Mouse (Mus musculus): Measurements from ENCODE around the gene Cfi.

Gene Cfi

GRCm38 (mm10) chr3:129913241-129913640, 77.6 kb downstream of the Cfi start:
- TF ChIP-seq POU5F1 (IDR thresholded peaks at IDR 0.05; ENCODE audit: borderline replicate concordance, low read length): no peak
- TF ChIP-seq NANOG (IDR thresholded peaks at IDR 0.05; ENCODE audit: borderline replicate concordance, low read length): no peak
- TF ChIP-seq CTCF (conservative IDR thresholded peaks at IDR 0.05; ENCODE audit: low read length): no peak
- Histone ChIP-seq H3K36me3 (ENCODE audit: insufficient read depth, low read length) (no peaks in the 10 kb centered on the region), H3K4me3 (replicated peaks; ENCODE audit: low read length) (no peak overlapping the region), H3K4me1 (replicated peaks; ENCODE audit: low read depth, low read length) (0 out of 2 replicates have a peak, but pooled peaks cover 4% of the 10 kb centered on the region), H3K27me3 (ENCODE audit: insufficient read depth, low read length) (peaks cover 8% of the 10 kb centered on the region), H3K9me3 (ENCODE audit: low read length) (no peaks in the 10 kb centered on the region)

DNA sequence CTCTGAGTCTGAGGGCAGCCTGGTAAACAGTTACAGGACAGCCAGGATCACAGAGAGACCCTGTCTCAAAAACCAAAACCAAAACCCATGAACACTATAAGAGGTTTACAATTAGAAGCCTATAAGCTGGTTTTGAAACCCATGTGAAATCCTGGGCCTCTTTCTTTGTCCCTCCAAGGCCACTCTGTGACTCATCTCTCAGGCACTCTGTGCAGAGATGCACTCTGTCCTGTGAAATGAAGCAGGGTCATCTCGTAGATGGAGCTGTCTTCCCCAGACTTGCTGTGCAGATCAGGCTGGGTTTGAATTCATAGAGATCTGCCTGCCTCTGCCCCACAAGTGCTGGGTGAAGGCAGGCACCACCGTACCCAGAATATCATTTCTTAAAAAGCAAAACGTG, 81.7 kb downstream of the Cfi start:
- H3K4me3 ChIP-seq (replicated peaks; ENCODE audit: low read length): no peak overlapping the region
- no peaks in the 10 kb centered on the region for H3K36me3 ChIP-seq (ENCODE audit: insufficient read depth, low read length)
- H3K9me3 ChIP-seq (ENCODE audit: low read length): no peaks in the 10 kb centered on the region
- H3K27me3 ChIP-seq (ENCODE audit: insufficient read depth, low read length): peaks cover 8% of the 10 kb centered on the region
- no peak for TF ChIP-seq POU5F1 (IDR thresholded peaks at IDR 0.05; ENCODE audit: borderline replicate concordance, low read length)
- TF ChIP-seq NANOG (IDR thresholded peaks at IDR 0.05; ENCODE audit: borderline replicate concordance, low read length): no peak
- no peak for TF ChIP-seq CTCF (conservative IDR thresholded peaks at IDR 0.05; ENCODE audit: low read length)
- 0 out of 2 replicates have a peak, but pooled peaks cover 4% of the 10 kb centered on the region for H3K4me1 ChIP-seq (replicated peaks; ENCODE audit: low read depth, low read length)

GRCm38 (mm10) chr3:129918434-129918833, 82.8 kb downstream of the Cfi start:
- Histone ChIP-seq H3K4me1 (replicated peaks; ENCODE audit: low read depth, low read length) (0 out of 2 replicates have a peak, but pooled peaks cover 4% of the 10 kb centered on the region), H3K4me3 (replicated peaks; ENCODE audit: low read length) (no peak overlapping the region)
- TF ChIP-seq CTCF (conservative IDR thresholded peaks at IDR 0.05; ENCODE audit: low read length) (peak; percentile 64), POU5F1 (IDR thresholded peaks at IDR 0.05; ENCODE audit: borderline replicate concordance, low read length) (no peak)

GRCm38 (mm10) chr3:129923581-129923980, 87.9 kb downstream of the Cfi start:
- Histone ChIP-seq H3K4me1 (replicated peaks; ENCODE audit: low read depth, low read length) (no peaks in the 10 kb centered on the region), H3K9me3 (ENCODE audit: low read length) (no peaks in the 10 kb centered on the region), H3K36me3 (ENCODE audit: insufficient read depth, low read length) (no peaks in the 10 kb centered on the region), H3K4me3 (replicated peaks; ENCODE audit: low read length) (no peak overlapping the region), H3K27me3 (ENCODE audit: insufficient read depth, low read length) (no peaks in the 10 kb centered on the region)
- TF ChIP-seq CTCF (conservative IDR thresholded peaks at IDR 0.05; ENCODE audit: low read length) (no peak), NANOG (IDR thresholded peaks at IDR 0.05; ENCODE audit: borderline replicate concordance, low read length) (no peak), POU5F1 (IDR thresholded peaks at IDR 0.05; ENCODE audit: borderline replicate concordance, low read length) (no peak)

More at GRCm38 (mm10) chr3:129918434-129918833, 82.8 kb downstream of the Cfi start:
- Histone ChIP-seq H3K9me3 (ENCODE audit: low read length) (no peaks in the 10 kb centered on the region), H3K36me3 (ENCODE audit: insufficient read depth, low read length) (no peaks in the 10 kb centered on the region), H3K27me3 (ENCODE audit: insufficient read depth, low read length) (peaks cover 8% of the 10 kb centered on the region)

Measured in E14TG2a.4 (cell line).